Mouse (Mus musculus): ENCODE data around the gene Ncan.

The Ncan gene

DNA sequence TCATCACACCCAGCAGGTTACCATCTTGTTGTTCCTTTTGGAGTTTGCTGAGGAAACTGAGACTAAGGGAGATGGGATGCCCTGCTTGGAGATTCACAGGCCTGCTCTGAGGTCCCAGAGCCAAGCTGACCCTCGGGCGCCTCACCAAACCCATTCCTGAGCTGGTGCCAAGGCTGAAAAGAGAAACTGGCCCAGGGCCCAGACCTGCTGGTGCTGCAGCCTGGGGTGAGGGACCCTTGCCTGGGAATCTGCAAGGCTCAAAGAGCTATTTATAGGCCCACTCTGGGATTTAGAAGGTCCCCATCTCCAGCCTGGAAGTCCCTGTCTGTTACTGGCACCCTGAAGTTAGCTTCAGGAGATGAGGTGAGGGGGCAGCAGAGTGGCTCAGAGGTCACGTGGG is 7.8 kb upstream of the Ncan start:
- peak; percentile 56 for DNase-seq

DNA sequence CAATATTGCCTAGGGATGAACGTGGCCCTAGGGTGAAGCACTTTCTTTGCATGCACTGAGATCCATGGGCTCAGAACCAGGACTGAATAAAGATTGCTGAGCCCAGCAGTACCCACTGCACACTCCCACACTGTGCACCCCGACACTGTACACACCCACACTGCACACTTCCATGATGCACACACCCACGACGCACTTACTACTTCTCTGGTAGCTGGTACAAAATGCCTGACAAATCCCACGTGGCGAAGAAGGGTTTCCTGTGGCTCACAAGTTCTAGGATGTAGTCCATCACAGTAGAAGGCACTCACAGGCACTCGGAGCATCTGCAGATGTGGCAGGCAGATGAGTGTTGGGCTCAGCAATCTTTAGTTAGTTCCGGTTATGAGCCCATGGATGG is 4.3 kb upstream of the Ncan start:
- DNase-seq: no peak

DNA sequence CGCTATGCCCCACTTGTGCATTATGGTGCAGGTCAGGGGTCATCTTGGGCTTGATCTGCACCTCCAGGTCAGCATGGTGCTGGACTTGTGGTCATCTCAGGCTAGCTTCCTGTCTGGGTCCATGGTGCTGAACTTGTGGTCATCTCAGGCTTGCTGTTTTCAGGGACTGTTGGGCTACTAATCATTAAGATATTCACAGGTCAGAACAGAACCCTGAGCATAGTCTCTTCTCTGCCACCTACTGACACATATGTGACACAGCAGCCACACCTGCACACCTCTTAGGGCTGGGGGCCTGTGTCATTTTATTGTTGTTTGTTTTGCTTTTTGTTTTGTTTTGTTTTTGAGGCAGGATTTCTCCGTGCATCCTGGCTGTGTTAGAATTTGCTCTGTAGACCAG is 2.2 kb upstream of the Ncan start:
- DNase-seq: no peak

DNA sequence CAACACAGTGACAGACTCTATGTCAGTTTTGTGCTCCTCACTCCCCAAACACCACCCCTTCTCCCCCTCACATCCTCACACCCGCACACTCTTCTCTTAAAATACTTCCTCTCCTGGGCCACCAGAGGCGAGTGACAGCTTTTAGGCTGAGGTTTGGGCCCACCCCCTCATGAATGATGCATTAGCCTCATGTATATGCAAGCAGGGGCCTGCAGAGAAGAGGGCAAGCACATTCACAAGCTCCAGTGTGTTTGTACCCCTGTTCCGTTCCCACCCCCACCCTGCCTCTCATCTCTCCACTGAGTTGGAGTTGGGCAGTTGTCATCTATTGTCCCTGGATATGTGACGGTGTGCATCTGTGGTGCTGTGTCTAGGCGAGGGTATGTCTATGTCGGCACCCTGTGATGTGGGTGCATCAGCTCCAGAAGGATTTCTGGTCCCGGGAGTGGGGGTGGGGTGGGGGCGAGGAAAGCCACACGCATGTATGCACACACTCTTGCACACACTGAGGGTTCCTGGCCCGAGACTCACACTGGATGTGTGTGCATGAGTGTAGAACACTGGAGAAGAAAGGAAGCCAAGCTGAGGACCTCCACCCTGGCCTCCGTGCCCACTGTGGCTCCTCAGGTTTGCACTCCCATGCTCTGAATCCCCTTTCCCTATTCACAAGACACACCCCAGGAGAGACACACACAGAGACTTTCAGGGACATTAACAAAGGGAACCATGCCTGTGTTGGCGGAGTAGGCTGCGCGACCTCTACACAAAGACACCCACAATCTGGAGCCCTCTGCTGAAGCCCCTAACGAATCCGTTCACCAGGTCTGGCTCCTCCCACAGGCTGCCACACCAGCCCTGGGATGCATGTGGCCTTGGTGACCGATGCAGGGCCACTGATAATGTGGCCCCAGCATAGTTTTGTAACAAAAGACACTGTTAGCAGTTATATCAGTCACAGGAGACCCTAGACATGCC is 1.7 kb downstream of the Ncan start:
- DNase-seq: no peak

DNA sequence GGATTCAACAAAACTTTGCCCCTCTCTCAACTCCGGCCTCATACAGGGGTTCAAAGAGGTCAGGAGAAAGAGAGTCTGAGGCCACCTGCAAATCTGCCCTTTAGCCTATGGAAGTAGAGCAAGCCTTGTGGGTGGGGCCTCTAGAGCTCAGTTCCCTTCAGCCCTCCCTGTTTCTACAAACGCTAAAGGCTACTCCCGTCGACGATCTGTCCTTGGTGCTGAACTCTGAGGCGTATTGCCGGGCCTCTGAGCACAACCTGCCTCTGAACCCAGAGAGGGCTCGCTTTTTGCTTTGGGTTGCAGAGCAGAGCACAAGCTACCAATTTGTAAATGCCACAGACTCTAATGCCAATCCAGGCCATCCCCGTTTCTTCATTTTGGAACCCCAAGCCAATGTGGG is 3.1 kb downstream of the Ncan start:
- DNase-seq: no peak

DNA sequence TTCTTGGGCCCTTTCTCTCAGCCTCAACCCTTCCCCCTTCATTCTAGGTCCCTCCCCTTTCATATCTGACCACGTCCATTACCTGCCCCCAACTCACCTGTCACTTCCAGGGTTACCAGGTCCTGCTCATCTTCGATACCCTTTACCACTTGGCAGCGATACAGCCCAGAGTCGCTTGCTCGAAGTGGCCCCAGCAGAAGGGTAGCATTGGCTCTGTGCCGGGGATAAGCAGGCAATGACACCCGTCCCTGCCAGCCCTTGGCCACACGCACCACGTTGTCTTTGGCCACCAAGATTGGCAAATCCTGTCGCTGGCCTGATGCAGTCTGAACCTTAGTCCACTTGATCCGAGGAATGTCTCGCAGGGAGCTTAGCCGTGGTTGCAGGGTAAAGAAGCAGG is 5.8 kb downstream of the Ncan start:
- no peak for DNase-seq

DNA sequence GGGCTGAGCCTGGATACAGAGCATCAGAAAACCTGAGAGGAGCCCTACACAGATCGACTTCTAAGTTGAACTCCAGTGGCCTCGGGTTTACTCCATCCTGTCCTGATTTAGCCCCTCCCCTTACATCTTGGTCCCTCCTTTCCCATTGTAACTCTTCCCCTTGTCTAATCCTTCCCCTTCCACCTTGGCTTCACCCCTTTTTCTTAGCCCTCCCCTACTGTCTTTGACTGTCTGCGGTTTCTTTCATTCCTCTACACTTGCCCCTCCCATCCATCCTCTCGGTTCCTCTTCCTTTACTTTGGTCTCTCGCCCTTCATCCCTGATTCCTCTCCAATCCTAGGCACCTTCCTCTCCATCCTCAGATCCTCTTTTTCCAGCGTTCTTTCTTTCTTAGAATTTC is 6.2 kb downstream of the Ncan start:
- DNase-seq: no peak

DNA sequence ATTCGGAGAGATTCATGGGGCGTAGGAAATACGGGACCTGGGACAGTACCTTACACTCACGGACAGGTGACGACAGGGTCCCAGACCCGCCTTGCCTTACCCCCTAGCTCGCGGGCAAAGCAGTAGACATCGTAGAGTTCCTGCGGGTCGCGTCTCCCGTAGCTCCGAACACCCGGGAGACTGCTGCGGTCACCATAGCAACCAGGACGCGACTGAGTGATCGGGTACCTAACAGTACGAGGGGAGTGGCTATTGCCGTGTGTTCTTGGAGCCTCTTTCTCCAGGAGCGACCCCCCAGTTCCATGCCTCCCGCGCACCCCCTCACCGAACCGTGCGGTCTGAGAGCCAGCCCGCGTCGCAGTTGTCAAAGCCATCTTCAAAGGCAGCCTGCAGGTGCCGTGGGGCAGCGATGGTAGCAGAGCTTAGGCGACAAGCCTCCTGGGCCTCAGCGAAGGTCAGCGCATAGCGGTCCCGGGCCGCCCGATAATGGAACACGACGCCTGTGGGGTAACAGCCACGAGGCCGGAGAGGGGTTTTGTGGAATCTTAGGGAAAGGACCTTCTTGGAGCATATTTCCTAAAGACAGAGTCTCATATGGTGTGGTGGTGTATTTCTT is 8.2 kb downstream of the Ncan start:
- no peak for DNase-seq

DNA sequence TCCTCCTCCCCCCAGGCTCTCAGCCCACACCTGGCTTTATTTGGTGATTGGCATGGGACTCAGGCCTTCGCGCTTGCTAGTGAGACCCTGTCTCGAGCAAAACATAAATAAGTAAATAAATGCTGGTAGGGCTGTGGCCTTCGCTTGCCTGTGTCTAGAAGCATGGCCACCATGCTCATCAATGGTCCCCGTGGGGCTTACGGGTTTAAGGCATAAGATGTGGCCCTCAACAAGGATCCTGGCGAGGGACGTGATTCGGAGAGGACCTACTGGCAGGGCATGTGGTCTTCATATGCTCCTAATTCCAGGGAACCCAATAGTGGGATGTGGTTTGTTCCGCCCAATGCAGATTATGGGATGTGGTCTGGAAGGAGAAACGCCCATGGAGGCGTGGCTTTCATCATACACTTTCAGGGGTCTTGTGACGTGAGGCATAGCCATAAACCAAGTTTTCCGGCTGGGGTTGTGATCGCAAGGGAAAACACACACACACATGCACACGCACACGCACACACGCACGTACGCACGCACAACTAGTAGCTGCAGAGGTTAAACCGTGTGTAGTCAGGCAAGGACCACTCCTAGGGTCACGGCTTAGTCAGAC is 9.4 kb downstream of the Ncan start:
- DNase-seq: no peak

DNA sequence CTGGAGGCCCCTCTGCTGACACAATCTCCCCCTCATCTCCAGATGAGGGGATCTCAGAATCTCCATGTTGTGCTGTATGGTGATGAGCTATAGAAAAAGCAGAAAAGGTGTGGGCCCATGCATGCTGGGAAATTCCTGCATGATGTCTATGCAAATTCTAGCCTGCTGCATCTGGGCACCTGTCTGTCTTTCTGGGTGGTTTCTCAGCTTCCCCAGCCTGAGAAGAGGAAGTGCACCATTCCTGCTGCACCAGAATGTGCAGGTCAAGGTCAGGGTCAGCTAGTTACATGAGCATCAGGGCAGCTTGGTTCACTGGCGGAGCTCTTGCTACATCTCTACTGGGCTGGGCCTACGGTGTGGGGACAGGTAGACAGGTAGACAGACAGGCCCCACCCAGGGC is 10.2 kb downstream of the Ncan start:
- DNase-seq: no peak

DNA sequence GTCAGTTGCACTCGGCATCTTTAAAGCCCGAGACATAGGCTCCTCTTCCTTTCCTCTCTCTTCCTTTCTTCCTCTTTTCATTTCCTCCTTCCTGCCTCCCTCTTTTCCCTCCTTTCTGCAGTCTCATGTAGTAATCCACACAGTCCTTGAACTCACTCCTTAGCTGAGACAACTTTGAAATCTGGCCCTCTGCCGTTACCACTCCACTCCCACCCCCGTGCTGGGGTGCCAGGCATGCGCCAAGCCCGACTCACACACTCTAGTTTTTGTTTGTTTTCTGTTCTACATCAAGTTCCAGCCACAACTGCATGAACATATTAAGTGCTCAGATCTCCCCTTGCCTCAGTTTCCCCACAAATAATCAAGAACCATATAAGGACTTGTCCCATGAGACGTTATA is 15.8 kb downstream of the Ncan start:
- DNase-seq: no peak

DNA sequence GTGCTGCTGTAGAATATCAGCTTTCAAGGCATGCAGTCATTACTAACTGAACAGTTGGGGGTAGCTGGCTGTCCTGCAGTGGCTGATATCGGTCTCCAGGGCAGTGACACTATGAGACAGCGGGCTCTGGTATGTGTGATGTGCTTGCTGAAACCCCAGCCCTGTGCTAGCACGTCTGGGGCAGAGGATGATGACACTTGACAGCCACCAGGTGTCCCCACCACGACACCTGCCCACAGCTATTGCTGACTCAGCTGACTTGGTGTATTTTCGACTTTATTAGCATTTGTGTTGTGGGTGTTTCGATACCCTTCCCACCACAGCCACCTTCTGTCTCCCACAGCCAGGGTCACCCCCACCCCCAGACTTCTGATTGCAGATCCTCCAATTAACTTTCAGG is 16.2 kb downstream of the Ncan start:
- no peak for DNase-seq

DNA sequence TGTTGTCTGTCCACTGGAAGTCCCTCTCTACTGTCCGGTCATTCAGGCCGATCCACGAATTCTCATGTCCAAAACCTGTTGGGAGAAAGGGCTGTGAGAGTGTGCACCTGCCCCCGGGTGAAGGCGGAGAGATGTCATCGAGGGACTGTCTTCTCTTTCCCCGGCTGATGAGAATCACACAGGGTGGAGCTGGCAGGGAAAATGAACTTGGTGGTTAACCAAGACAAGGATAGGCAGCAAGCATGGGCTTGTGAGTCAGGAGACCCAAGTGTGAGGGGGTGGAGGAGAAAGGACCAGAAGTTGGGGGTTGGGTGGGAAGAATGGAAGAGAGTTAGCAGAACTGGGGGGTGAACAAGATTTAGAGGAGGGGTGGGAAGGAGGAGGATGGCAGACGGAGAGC is 20.4 kb downstream of the Ncan start:
- DNase-seq: no peak

DNA sequence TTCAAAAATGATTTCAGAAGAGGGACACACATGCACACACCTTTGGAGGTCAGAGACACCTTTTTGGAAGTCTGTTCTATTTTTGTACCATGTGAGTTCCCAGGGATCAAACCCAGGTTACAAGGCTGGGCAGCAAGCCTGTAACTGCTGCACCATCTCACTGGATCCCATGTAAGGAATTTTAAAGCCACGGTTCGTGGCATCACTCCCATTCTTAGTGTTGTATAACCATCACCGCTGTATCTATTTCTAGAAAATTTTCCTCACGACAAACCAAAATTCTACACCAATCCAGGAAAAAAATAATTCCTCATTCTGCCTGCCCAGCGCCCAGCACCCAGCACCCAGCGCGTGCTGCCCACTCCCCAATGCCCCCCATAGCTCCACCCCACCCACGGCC is 21.4 kb downstream of the Ncan start:
- no peak for DNase-seq

DNA sequence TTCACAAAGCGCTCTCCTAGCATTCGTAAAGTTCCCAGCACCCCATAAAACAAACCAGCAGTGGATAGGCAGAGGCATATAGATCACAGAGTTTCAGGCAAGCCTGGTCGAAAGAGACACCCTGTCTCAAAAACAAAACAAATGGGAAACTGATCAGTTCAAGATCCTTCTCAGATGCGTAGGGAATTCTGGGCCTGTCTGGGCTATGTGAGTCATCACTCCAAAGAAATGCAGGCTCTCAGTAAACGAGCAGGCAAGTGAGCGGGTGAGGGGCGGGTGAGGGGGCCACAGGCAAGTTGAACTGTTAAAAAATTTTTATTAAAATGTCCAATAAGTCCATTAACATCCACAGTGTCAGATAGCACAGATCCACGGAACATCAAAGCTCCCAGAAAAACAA is 27.9 kb downstream of the Ncan start:
- DNase-seq: no peak

DNA sequence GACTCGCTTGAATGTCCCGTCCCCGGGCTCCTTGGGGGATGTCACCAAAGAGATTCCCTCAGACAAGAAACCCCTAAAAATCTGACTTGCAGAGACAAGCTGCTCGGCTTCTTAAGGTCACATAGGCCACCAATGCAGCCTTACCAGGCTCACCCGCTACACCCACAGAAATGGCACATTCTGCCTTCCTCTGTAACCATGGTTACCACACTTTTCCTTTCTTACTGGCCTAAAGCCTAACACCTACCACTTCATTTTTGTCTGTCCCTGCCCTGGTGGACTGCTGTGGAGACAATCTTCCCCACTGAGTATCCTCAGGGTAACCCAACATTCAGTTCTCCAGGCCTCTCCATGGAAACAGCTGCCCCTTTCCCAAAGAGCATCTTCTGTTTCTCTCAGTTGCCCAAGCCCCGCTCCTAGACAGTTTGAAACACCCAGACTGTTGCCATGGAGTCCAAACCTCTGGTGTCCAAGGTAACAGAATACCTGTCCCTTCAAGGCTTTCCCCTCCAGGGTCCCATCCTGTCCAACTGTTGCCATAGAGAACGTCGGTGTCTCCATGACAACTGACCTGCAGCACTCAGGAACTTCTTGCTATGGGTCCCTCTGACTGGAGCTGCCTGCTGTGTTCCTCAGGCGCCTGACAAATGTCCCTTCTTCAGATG is 31.2 kb downstream of the Ncan start:
- DNase-seq: no peak

DNA sequence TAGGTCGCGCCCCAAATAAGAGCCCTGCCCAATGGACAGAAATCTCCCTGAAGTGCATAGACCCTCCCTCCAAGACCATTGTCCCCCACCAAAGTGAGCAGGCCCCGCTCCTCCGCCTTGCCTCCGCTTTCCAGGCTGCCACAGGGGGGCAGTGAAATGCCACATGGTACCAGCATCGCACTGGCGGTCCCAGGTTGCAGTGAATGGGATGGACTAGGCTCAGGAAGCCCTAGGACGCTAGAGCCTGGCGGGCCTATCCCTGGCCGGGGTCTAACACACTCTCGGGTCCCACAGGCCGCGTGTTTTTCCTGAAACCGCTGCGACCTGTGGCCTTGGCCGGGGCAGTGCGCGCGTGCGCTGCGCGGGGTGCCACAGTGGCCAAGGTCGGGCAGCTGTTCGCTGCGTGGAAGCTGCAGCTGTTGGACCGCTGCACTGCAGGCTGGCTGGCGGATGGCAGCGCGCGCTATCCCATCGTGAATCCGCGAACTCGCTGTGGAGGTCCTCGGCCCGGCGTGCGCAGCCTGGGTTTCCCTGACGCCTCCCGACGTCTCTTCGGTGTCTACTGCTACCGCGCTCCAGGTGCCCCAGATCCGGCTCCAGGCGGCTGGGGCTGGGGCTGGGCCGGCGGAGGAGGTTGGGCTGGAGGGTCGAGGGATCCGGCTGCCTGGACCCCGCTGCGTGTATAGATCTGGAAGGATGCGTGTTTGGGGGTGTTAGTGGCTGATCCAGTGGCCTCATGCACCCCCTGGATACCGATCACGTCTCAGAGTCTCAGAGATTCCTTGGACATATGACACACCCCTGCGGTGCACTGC is 32.6 kb downstream of the Ncan start:
- DNase-seq: peak; percentile 74

DNA sequence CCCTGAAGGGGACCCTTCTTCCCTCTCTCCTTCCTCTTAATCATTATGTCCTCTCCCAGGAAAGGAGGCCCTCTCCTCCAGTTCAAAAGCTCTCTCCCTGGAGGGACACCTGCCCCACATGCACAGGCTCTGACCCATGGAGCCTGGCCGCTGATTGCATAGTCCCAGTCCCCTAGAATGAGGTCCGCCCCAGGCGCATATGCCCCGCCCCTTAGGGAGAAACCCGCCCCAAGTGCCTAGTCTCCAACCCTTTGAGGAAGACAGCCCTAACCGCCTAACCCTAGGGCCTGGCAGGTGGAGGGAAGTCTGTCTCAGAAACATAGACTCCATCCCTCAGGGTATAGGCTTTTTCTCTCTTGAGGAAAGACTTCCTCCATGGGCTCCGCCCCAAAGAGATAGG is 33.4 kb downstream of the Ncan start:
- DNase-seq: no peak

DNA sequence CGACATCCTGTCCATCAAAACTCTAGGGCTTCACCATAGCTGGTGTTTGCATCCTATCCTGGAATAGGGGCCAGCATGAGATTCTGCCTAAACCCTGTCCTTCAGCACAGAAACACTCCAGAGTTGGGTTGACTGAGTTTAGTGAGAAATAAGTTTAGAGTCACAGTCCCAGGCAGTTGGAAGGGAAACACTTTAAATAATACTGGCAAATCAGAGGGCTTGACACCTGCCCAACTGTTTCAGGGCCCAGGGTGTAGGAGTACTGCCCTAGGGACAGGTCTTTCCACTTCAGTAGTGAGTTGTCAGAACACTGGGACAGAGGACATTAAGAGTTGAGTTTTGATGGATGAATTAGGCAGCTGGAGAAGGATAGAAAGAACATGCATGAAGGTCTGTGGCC is 34.5 kb downstream of the Ncan start:
- no peak for DNase-seq

DNA sequence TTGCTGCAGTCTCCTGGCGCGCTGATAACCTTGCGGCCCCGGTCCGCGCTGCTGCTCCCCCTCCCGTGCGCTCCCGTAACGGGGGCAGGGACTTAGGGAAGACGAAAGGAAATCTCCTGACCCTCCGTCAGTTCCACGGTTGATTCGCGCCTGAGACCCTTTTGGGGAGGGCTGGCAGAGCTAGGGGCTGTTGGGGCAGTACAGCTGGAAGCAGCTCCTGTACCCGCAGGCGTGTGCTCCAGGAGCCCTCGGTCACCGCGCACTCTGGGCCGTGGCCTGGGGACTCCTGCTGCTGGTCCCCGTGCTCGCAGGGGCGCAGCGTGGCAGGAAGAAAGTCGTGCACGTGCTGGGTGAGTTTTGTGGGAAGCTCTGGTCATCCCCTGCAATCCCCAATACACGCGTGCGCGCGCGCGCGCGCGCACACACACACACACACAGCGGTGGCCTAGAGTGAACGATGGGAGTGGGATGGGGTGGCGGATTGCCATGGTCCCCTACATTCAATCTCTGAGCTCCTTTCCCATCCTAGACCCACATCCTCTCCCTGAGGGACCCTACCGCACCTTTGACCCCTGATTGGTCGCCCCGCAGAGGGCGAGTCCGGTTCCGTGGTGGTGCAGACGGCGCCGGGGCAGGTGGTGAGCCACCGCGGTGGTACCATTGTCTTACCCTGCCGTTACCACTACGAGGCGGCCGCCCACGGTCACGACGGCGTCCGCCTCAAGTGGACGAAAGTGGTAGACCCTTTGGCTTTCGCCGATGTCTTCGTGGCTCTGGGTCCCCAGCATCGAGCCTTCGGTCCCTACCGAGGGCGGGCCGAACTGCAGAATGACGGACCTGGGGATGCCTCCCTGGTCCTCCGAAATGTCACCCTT is 36.2 kb downstream of the Ncan start:
- no peak for DNase-seq

DNA sequence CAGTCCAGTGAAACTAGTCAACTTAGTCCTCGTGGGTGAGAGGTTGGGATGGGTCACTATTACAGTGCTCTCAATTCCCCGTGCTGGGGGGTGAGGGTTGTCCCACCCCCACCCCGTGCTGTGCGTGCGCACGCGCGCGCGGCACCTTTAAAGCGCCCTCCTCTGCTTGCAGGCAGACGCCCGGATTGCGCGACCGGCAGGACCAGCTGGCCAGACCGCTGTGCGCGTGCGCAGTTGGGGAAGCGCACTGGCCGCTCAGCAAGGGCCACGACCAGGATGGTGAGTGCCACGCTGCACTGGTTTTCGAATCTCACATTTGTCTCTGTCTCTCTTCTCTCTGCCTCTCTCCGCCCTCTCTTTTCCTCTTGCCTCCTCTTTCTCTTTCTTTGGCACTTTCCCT is 37.4 kb downstream of the Ncan start, which contains the start of gene Hapln4:
TSS of gene Hapln4 (plus strand) at position 173 of the 400 bp plus-strand sequence.
- DNase-seq: no peak

DNA sequence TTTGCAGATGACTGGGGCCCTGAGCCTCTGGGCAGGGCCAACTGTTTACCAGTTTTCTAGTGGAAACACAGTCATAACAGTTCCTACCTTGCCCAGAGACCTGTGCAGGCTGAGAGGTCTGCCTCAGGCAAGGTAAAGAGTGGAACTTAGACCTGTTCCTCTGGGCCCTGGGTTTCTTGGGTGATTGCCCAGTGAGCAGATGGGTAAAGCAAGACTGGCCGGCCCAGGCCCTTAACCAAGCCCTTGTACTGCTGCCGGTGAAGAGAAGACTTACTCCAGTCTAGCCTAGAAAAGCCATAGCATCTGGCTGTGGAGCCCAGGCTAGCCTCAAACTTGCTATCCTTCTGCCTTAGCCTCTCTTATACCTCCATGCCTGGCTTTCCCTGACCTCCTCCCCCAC is 38.7 kb downstream of the Ncan start:
- no peak for DNase-seq
